Mouse (Mus musculus) olfactory bulb, adult 2 months (tissue): Measurements from ENCODE around the gene Izumo1r.

Experiments used
- CTCF ChIP-seq: fragments of 200-500 bp; IDR thresholded peaks from 2 replicates; pipeline ENCODE4 v1.5.1; 2012; ENCODE audit warnings: low read depth, mild to moderate bottlenecking, low read length, moderate library complexity; ENCODE audit not compliant: insufficient read depth
- POLR2A ChIP-seq: fragments of 200-500 bp; IDR thresholded peaks from 2 replicates; pipeline ENCODE4 v1.6.1; 2012; ENCODE audit warnings: mild to moderate bottlenecking, low read depth, low read length, moderate library complexity; ENCODE audit not compliant: insufficient read depth

- no peak for TF ChIP-seq POLR2A
- no peak for TF ChIP-seq CTCF
These were observed 17.8 kb downstream of the Izumo1r start for GRCm38 (mm10) chr9:14885954-14886353.
